Mouse (Mus musculus): ENCODE data around the gene Slco1a1. TPM values are rescaled to one million over a fixed set of nuclear protein-coding genes. Genes with fewer than 3 reads are reported as not detected.
"Not testable (repeated sequence)": the region's sequence is repeated elsewhere in the genome, so short reads cannot be mapped to it uniquely, and the experiment has no call there.

Gene Slco1a1
- 0.05 TPM in 1 of 2 replicates, not detected in the other for polyA plus RNA-seq (2015; fragmentation: Nextera tagmentation; extraction: Ambion mirVana)

- no peaks in the 10 kb centered on the region for H3K27me3 ChIP-seq
Observed at GRCm38 (mm10) chr6:141946862-141947261, at the start of gene Slco1a1. Slco1a1 (minus strand) TSS chr6:141946962.

DNA sequence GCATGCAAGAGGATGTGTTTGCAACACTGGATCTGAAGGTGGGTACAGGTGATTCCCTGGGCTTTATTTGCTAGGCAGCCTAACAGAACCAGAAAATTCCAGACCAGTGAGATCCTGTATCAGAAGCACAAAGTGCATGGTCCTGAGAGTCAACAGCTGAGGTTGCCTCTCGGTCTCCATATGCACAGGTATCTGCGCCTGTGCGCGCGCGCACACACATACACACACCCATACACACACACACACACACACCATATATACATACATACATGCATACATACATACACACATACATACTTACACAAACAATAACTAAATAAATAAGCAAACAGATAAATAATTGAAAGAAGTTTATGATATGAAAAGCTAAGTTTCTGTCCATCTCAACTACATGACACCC, 40.0 kb upstream of the Slco1a1 start:
- WGBS, result 98% methylated on average over 6 of the region's 6 CpGs
- Histone ChIP-seq H3K9me3 (no peaks in the 10 kb centered on the region), H3K36me3 (no peaks in the 10 kb centered on the region), H3K27me3 (no peaks in the 10 kb centered on the region), H3K9ac (no peak overlapping the region), H3K4me2 (no peak overlapping the region), H3K4me1 (replicated peaks) (no peaks in the 10 kb centered on the region), H3K4me3 (no peak overlapping the region), H3K27ac (replicated peaks) (no peak overlapping the region)
- no peak for ATAC-seq (ENCODE audit: low FRiP score, low read depth)

More at GRCm38 (mm10) chr6:141946862-141947261, at the start of gene Slco1a1:
- no peak within 1 kb of the TSS for H3K4me3 ChIP-seq
- no peak within 1 kb of the TSS for H3K9ac ChIP-seq
- no peaks in the 10 kb centered on the region for H3K9me3 ChIP-seq
- no peak for ATAC-seq (ENCODE audit: low FRiP score, low read depth)
- no peaks in the 10 kb centered on the region for H3K36me3 ChIP-seq
- no peaks in the 10 kb centered on the region for H3K4me1 ChIP-seq (replicated peaks)
- no peak within 1 kb of the TSS for H3K4me2 ChIP-seq
- H3K27ac ChIP-seq (replicated peaks), result no peak within 1 kb of the TSS

DNA sequence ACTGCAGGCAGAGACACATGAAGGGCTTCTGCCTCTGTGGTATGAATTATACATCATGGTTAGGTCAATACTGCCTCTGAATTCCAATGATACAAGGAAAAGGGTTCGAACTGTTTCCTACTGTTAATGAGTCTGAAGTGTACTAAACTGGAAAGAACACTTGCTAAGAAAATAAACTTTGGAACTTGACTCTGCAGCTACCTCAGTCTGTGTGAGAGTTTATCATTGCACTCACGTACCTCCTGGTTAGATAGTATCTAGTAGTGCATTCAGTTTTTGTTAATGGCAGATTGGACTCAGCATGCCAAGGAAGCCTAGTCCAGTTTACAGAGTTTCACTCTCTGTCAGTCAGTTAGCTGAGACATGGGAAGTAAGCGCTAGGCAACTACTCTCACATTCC, 37.9 kb upstream of the Slco1a1 start:
- H3K4me3 ChIP-seq, result no peak overlapping the region
- H3K9me3 ChIP-seq, result no peaks in the 10 kb centered on the region
- WGBS, result 80% methylated on average over 3 of the region's 3 CpGs
- no peak overlapping the region for H3K4me2 ChIP-seq
- H3K27me3 ChIP-seq, result no peaks in the 10 kb centered on the region
- no peak overlapping the region for H3K27ac ChIP-seq (replicated peaks)
- ATAC-seq (ENCODE audit: low FRiP score, low read depth), result no peak
- no peaks in the 10 kb centered on the region for H3K4me1 ChIP-seq (replicated peaks)
- no peak overlapping the region for H3K9ac ChIP-seq
- H3K36me3 ChIP-seq, result no peaks in the 10 kb centered on the region

DNA sequence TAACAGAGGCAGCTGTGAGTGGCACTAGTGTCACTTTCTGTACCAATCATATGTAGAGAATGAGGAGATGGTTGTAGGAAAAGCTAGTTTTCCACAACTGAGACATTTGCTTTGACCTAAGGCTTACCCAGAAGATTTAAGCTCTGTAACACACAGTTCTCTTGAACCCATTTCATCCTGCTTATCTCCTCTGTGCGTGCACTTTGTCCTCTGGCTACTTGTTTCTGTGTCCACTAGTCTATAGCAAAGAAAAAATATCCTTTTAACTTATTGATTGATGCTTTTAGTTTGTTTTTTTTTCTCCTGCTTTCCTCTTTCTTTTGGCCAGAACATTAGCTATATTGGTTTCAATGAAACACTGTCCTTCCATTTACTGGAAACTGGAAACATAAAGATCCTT, 15.7 kb upstream of the Slco1a1 start:
- H3K4me2 ChIP-seq, result no peak overlapping the region
- H3K27me3 ChIP-seq, result no peaks in the 10 kb centered on the region
- H3K9me3 ChIP-seq, result no peaks in the 10 kb centered on the region
- no peaks in the 10 kb centered on the region for H3K4me1 ChIP-seq (replicated peaks)
- H3K27ac ChIP-seq (replicated peaks), result no peak overlapping the region
- no peak overlapping the region for H3K4me3 ChIP-seq
- no peak for ATAC-seq (ENCODE audit: low FRiP score, low read depth)
- H3K36me3 ChIP-seq, result no peaks in the 10 kb centered on the region
- 84% methylated on average over 1 of the region's 1 CpGs for WGBS
- no peak overlapping the region for H3K9ac ChIP-seq

GRCm38 (mm10) chr6:141961861-141962260, 15.1 kb upstream of the Slco1a1 start:
- no peaks in the 10 kb centered on the region for H3K4me1 ChIP-seq (replicated peaks)
- H3K27me3 ChIP-seq, result no peaks in the 10 kb centered on the region
- no peaks in the 10 kb centered on the region for H3K9me3 ChIP-seq
- 95% methylated on average over 3 of the region's 3 CpGs for WGBS
- H3K9ac ChIP-seq, result no peak overlapping the region
- no peak overlapping the region for H3K27ac ChIP-seq (replicated peaks)
- no peak overlapping the region for H3K4me2 ChIP-seq
- H3K36me3 ChIP-seq, result no peaks in the 10 kb centered on the region
- no peak for ATAC-seq (ENCODE audit: low FRiP score, low read depth)
- H3K4me3 ChIP-seq, result no peak overlapping the region

GRCm38 (mm10) chr6:141960482-141960881, 13.7 kb upstream of the Slco1a1 start:
- no peak overlapping the region for H3K9ac ChIP-seq
- no peak overlapping the region for H3K27ac ChIP-seq (replicated peaks)
- no peaks in the 10 kb centered on the region for H3K27me3 ChIP-seq
- H3K36me3 ChIP-seq, result no peaks in the 10 kb centered on the region
- ATAC-seq (ENCODE audit: low FRiP score, low read depth), result no peak
- no peak overlapping the region for H3K4me3 ChIP-seq
- H3K4me1 ChIP-seq (replicated peaks), result no peaks in the 10 kb centered on the region
- H3K4me2 ChIP-seq, result no peak overlapping the region
- H3K9me3 ChIP-seq, result no peaks in the 10 kb centered on the region
- WGBS, result 85% methylated on average over 5 of the region's 5 CpGs

DNA sequence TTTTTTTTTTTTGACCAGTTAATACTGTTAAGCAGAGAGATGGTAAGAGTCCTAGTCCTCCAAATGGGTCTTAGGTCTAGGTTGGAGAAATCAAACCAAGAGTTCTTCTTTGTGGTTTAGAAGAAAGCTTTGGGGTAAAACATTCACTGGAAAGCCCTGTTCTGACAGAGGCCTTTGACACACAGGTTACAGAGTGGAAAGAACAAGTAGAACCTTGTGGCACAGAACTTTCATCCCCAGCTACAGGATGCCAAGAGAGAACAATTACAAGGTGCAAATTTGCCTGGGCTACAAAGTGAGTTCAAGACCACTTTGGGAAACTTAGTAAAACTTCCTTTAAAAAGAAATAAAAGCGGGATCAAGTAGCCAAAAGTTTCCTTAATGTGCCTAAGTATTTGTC, 6.3 kb downstream of the Slco1a1 start:
- no peak overlapping the region for H3K27ac ChIP-seq (replicated peaks)
- no peaks in the 10 kb centered on the region for H3K9me3 ChIP-seq
- H3K4me1 ChIP-seq (replicated peaks), result no peaks in the 10 kb centered on the region
- no peaks in the 10 kb centered on the region for H3K36me3 ChIP-seq
- ATAC-seq (ENCODE audit: low FRiP score, low read depth), result no peak
- H3K9ac ChIP-seq, result no peak overlapping the region
- no peak overlapping the region for H3K4me3 ChIP-seq
- no peaks in the 10 kb centered on the region for H3K27me3 ChIP-seq
- no peak overlapping the region for H3K4me2 ChIP-seq
- WGBS, result 85% methylated on average over 1 of the region's 1 CpGs

GRCm38 (mm10) chr6:141898197-141898596, 48.6 kb downstream of the Slco1a1 start:
- H3K4me2 ChIP-seq, result no peak overlapping the region
- H3K27me3 ChIP-seq, result no peaks in the 10 kb centered on the region
- H3K27ac ChIP-seq (replicated peaks), result no peak overlapping the region
- no peak overlapping the region for H3K9ac ChIP-seq
- H3K36me3 ChIP-seq, result no peaks in the 10 kb centered on the region
- ATAC-seq (ENCODE audit: low FRiP score, low read depth), result no peak
- H3K4me1 ChIP-seq (replicated peaks), result no peaks in the 10 kb centered on the region
- no peaks in the 10 kb centered on the region for H3K9me3 ChIP-seq
- 84% methylated on average over 2 of the region's 2 CpGs for WGBS
- no peak overlapping the region for H3K4me3 ChIP-seq

DNA sequence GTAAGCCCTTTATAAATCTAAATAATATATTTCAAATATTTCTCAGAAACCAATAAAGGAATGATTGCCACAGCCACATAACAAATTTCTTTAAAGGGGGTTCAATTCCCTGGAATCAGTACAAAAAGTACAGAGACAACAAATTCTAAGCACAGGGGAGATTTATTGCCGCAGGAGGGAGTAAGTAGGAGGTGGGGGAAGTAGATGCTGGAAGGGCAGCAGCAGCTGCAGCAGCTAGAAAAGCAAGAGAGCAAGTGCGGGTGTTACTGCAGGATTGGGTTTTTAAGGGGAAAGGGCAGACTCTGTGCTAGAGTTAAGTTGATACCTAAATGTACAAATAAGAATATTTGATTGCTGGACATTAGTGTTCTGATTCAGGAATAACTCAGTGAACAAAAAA, 57.0 kb downstream of the Slco1a1 start:
- Histone ChIP-seq H3K4me3 (no peak overlapping the region), H3K27ac (replicated peaks) (no peak overlapping the region), H3K36me3 (no peaks in the 10 kb centered on the region), H3K4me1 (replicated peaks) (no peaks in the 10 kb centered on the region), H3K4me2 (no peak overlapping the region), H3K9ac (no peak overlapping the region), H3K9me3 (no peaks in the 10 kb centered on the region), H3K27me3 (no peaks in the 10 kb centered on the region)
- 55% methylated on average over 2 of the region's 2 CpGs for WGBS
- ATAC-seq (ENCODE audit: low FRiP score, low read depth), result no peak

DNA sequence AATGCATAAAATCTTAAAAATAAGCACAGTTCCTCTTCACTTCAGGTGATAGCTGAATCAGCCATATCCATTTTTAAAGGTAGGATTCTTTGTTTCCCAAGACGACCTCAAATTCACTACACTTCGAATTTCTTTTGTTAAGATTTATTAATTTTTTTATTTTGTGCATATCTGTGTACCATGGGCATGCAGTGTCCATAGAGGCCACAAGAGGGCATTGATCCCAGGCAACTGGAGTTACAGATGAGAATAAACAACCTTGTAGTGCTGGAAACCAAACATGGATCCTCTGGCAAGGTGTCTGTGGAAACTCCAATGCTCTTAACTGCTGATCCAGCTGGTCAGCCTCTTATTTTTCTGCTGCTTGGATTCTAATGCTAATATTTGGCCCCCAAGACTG, 58.5 kb downstream of the Slco1a1 start:
- Histone ChIP-seq H3K4me2 (no peak overlapping the region), H3K9ac (no peak overlapping the region), H3K27ac (replicated peaks) (no peak overlapping the region), H3K9me3 (no peaks in the 10 kb centered on the region), H3K4me1 (replicated peaks) (no peaks in the 10 kb centered on the region), H3K4me3 (no peak overlapping the region), H3K36me3 (no peaks in the 10 kb centered on the region), H3K27me3 (no peaks in the 10 kb centered on the region)
- no peak for ATAC-seq (ENCODE audit: low FRiP score, low read depth)
- 73% methylated on average over 2 of the region's 2 CpGs for WGBS

DNA sequence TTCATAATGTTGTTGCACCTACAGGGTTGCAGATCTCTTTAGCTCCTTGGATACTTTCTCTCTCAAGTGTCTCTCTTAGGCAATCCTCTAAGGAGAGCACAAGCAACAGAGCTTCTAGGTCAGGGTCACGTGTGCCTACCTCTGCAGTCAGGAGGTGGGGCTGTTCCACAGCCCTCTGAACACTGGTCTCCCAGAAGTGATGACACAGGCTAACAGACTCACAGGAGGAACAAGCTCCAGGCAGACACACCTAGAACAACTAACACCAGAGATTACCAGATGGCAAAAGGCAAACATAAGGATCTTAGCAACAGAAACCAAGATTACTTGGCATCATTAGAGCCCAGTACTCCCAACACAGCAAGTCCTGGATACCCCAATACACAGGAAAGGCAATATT, 64.2 kb downstream of the Slco1a1 start:
- Histone ChIP-seq H3K4me2 (no peak overlapping the region), H3K27ac (replicated peaks) (no peak overlapping the region), H3K9me3 (no peaks in the 10 kb centered on the region), H3K9ac (no peak overlapping the region), H3K36me3 (no peaks in the 10 kb centered on the region), H3K27me3 (no peaks in the 10 kb centered on the region), H3K4me3 (no peak overlapping the region), H3K4me1 (replicated peaks) (no peaks in the 10 kb centered on the region)
- 64% methylated on average over 1 of the region's 1 CpGs for WGBS
- ATAC-seq (ENCODE audit: low FRiP score, low read depth), result no peak

DNA sequence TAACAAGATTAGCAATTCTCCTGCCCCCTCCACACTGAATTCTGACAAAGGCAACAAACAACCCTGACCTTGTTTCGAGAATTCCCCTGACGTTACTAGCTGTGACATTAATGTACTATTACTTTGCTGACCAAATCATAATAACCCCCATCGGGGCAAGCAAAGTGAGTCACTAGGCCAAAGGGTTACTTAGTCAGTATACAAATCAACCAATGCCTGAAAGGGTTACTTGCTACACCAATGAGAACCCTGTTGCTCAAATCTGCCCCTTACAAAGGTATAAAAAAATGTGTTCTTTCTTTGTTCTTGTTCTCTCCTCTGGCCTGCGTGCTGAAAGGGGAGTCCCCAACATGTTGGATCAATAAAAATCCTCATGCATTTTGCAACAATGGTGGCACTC, 71.0 kb downstream of the Slco1a1 start:
- H3K4me3 ChIP-seq; H3K9me3 ChIP-seq; H3K36me3 ChIP-seq; H3K9ac ChIP-seq; H3K27ac ChIP-seq (replicated peaks); H3K27me3 ChIP-seq; H3K4me2 ChIP-seq; H3K4me1 ChIP-seq (replicated peaks); ATAC-seq (ENCODE audit: low FRiP score, low read depth): not testable (repeated sequence)
- WGBS, result 78% methylated on average over 4 of the region's 4 CpGs

DNA sequence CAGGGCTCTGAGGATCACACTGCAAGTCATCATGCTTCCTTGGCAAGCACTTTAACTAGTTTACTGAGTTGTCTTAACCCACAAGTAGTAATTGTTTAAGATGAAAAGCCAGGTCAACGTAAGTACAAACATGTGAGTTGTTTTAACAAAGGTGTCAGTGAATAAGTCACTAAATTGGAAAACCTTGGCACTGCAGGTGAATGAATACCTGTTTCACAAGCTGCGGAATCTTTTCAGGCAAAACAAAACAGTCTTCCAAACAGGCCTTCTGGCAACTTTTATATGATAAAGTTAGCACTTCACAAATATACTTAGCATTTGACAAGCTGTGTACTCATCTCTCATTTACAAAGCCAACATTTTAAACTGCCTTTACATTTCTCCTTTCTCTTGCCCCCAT, 75.1 kb downstream of the Slco1a1 start:
- Histone ChIP-seq H3K36me3 (no peaks in the 10 kb centered on the region), H3K9me3 (no peaks in the 10 kb centered on the region), H3K4me2 (no peak overlapping the region), H3K27me3 (no peaks in the 10 kb centered on the region), H3K4me1 (replicated peaks) (no peaks in the 10 kb centered on the region), H3K4me3 (no peak overlapping the region), H3K27ac (replicated peaks) (no peak overlapping the region), H3K9ac (no peak overlapping the region)
- no peak for ATAC-seq (ENCODE audit: low FRiP score, low read depth)
- WGBS, result 90% methylated on average over 2 of the region's 2 CpGs
